Mouse (Mus musculus): ENCODE data around the gene Srsf2. TPM values are rescaled to one million over a fixed set of nuclear protein-coding genes. Genes with fewer than 3 reads are reported as not detected.
A peak's percentile ranks its signal among the peaks of the same experiment; 100 is the strongest.
"Not testable (repeated sequence)": the region's sequence is repeated elsewhere in the genome, so short reads cannot be mapped to it uniquely, and the experiment has no call there.

Gene Srsf2
- polyA plus RNA-seq, 1 experiment from 2014 or later: 935 TPM

DNA sequence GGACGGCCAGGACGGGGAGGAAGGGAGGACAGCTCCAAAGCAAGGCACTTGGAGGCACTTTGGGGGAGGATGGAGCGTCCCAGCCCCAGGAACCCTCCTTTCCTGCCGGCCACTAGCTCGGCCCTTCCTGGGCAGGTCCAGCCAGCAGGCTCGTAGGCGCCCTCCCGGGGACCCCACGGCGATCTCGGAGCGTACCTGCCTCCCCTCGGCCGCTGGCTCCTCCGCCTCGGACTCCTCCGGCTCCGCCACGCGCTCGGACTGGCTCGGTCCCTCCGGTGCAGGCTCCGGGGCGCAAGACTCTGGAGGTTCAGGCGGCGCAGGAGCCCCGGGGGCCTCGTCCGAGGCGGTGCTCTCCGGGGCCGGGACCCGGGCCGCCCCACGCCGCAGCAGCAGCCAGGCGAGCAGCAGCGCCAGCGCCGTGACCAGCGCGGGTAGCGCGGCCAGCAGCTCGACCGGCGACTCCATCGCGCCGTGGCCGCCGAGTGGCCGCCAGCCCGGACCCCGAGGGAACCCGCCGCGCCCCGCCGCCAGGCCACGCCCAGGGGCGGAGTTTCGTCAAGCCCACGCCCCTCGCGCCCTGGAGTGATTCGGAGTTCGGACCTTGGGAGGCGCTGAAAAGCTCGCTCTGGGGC is 25.2 kb downstream of the Srsf2 start, which contains the start of gene Mxra7:
Gene Mxra7, minus strand, starts transcription at position 513 of the 632 bp plus-strand sequence.
- peak; percentile 88 for DNase-seq (ENCODE audit: low spot score)
- Histone ChIP-seq H3K4me2 (replicated peaks; ENCODE audit: low read depth, low read length) (peak within 1 kb of the TSS; percentile 80), H3K4me3 (ENCODE audit: low read depth, low read length) (peak within 1 kb of the TSS; percentile 81), H3K9ac (ENCODE audit: low read depth, low read length) (peak within 1 kb of the TSS; percentile 91), H3K27me3 (ENCODE audit: control insufficient read depth, insufficient read depth, low read length) (no peaks in the 10 kb centered on the region), H3K9me3 (ENCODE audit: control insufficient read depth, low read length) (no peaks in the 10 kb centered on the region), H3K4me1 (replicated peaks; ENCODE audit: control insufficient read depth, insufficient read depth, low read length) (peaks cover 5% of the 10 kb centered on the region), H3K36me3 (ENCODE audit: control insufficient read depth, insufficient read depth, low read length) (no peaks in the 10 kb centered on the region), H3K27ac (ENCODE audit: low read depth, low read length) (peak within 1 kb of the TSS; percentile 91)
- peak; percentile 52 for ATAC-seq (ENCODE audit: low FRiP score)
- WGBS: under 1% methylated on average over 71 of the region's 71 CpGs

- Histone ChIP-seq H3K9ac (ENCODE audit: low read depth, low read length) (peak overlapping the region; percentile 91), H3K36me3 (ENCODE audit: control insufficient read depth, insufficient read depth, low read length) (no peaks in the 10 kb centered on the region), H3K9me3 (ENCODE audit: control insufficient read depth, low read length) (no peaks in the 10 kb centered on the region), H3K27me3 (ENCODE audit: control insufficient read depth, insufficient read depth, low read length) (no peaks in the 10 kb centered on the region), H3K4me2 (replicated peaks; ENCODE audit: low read depth, low read length) (peak overlapping the region; percentile 80), H3K4me3 (ENCODE audit: low read depth, low read length) (peak overlapping the region; percentile 81), H3K4me1 (replicated peaks; ENCODE audit: control insufficient read depth, insufficient read depth, low read length) (peaks cover 7% of the 10 kb centered on the region; the same call in 1 of the 2 replicates), H3K27ac (ENCODE audit: low read depth, low read length) (peak overlapping the region; percentile 91)
- DNase-seq (ENCODE audit: low spot score): peak; percentile 52
- WGBS: 11% methylated on average over 17 of the region's 17 CpGs
- ATAC-seq (ENCODE audit: low FRiP score): peak; percentile 41
Measured at GRCm38 (mm10) chr11:116826550-116827504, 26.1 kb downstream of the Srsf2 start.

DNA sequence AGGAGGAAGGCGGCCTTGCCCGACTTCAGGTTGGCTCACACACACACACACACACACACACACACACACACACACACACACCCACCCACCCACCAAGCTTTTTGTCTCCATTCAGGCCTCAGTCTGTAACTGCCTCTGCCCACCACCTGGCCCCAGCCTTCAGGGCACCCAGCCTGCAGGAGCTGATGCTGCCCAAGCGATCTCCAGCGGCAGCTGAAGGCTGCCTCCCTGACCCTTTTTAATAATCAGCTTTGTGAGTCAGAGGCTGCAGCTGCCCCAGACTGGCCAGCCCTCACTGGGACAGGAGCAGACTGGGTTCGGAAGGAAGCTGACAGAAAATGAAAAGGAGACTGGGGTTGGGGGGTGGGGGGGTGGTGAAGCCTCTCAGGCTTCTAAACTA is 27.7 kb downstream of the Srsf2 start:
- Histone ChIP-seq H3K9me3 (ENCODE audit: control insufficient read depth, low read length) (no peaks in the 10 kb centered on the region), H3K9ac (ENCODE audit: low read depth, low read length) (peak overlapping the region; percentile 34; the same call in 1 of the 2 replicates), H3K27ac (ENCODE audit: low read depth, low read length) (peak overlapping the region; percentile 91), H3K4me1 (replicated peaks; ENCODE audit: control insufficient read depth, insufficient read depth, low read length) (peaks cover 13% of the 10 kb centered on the region), H3K36me3 (ENCODE audit: control insufficient read depth, insufficient read depth, low read length) (no peaks in the 10 kb centered on the region), H3K27me3 (ENCODE audit: control insufficient read depth, insufficient read depth, low read length) (no peaks in the 10 kb centered on the region), H3K4me3 (ENCODE audit: low read depth, low read length) (peak overlapping the region; percentile 81), H3K4me2 (replicated peaks; ENCODE audit: low read depth, low read length) (peak overlapping the region; percentile 80)
- WGBS: 28% methylated on average over 3 of the region's 5 CpGs
- DNase-seq (ENCODE audit: low spot score) (peak; percentile 43), ATAC-seq (ENCODE audit: low FRiP score) (peak; percentile 23; the same call in 1 of the 2 replicates)

DNA sequence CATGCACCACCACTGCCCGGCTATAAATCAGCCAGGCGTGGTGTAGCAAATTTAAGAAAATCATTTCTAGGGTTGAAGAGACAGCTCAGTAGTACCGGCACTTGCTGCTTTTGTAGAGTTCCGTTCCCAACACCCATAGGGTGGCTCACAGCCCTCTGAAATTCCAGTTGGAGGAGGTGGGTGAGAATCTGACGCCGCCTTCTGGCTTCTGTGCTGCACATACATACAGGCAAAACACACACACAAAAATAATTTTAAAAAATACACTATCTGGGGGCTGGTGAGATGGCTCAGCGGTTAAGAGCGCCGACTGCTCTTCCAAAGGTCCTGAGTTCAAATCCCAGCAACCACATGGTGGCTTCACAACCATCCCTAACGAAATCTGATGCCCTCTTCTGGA is 29.0 kb downstream of the Srsf2 start:
- H3K9me3 ChIP-seq (ENCODE audit: control insufficient read depth, low read length); DNase-seq (ENCODE audit: low spot score); H3K36me3 ChIP-seq (ENCODE audit: control insufficient read depth, insufficient read depth, low read length); H3K27me3 ChIP-seq (ENCODE audit: control insufficient read depth, insufficient read depth, low read length); H3K4me2 ChIP-seq (replicated peaks; ENCODE audit: low read depth, low read length); H3K4me3 ChIP-seq (ENCODE audit: low read depth, low read length); H3K9ac ChIP-seq (ENCODE audit: low read depth, low read length); ATAC-seq (ENCODE audit: low FRiP score); H3K27ac ChIP-seq (ENCODE audit: low read depth, low read length): not testable (repeated sequence)
- WGBS: 97% methylated on average over 10 of the region's 10 CpGs
- H3K4me1 ChIP-seq (replicated peaks; ENCODE audit: control insufficient read depth, insufficient read depth, low read length): peaks cover 13% of the 10 kb centered on the region

DNA sequence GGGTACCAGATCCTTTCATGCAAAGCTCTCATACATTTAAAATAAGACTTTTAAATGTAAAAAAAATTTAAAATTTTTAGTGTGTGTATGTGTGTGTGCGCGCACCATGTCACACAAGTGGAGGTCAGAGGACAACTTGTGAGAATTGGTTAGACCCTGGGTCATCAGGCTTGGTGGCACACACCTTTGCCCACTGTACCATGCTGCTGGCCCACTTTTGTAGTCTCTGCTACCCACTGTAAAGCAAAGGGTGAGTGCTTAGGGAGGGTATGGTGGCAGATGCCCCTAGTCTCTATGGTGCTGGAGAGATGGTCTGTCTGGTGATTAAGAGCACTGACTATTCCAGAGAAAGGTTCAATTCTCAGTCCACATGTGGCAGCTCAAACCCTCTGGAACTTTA is 29.6 kb downstream of the Srsf2 start:
- Histone ChIP-seq H3K9ac (ENCODE audit: low read depth, low read length) (no peak overlapping the region), H3K4me1 (replicated peaks; ENCODE audit: control insufficient read depth, insufficient read depth, low read length) (peaks cover 13% of the 10 kb centered on the region), H3K36me3 (ENCODE audit: control insufficient read depth, insufficient read depth, low read length) (no peaks in the 10 kb centered on the region), H3K4me2 (replicated peaks; ENCODE audit: low read depth, low read length) (no peak overlapping the region), H3K27ac (ENCODE audit: low read depth, low read length) (no peak overlapping the region), H3K4me3 (ENCODE audit: low read depth, low read length) (no peak overlapping the region), H3K27me3 (ENCODE audit: control insufficient read depth, insufficient read depth, low read length) (no peaks in the 10 kb centered on the region), H3K9me3 (ENCODE audit: control insufficient read depth, low read length) (no peaks in the 10 kb centered on the region)
- WGBS: 100% methylated on average over 2 of the region's 2 CpGs
- ATAC-seq (ENCODE audit: low FRiP score) (no peak), DNase-seq (ENCODE audit: low spot score) (no peak)

- H3K4me1 ChIP-seq (replicated peaks; ENCODE audit: control insufficient read depth, insufficient read depth, low read length): peaks cover 13% of the 10 kb centered on the region
- WGBS: 92% methylated on average over 10 of the region's 10 CpGs
- no peaks in the 10 kb centered on the region for H3K36me3 ChIP-seq (ENCODE audit: control insufficient read depth, insufficient read depth, low read length)
- H3K4me2 ChIP-seq (replicated peaks; ENCODE audit: low read depth, low read length): no peak overlapping the region
- no peak overlapping the region for H3K27ac ChIP-seq (ENCODE audit: low read depth, low read length)
- H3K27me3 ChIP-seq (ENCODE audit: control insufficient read depth, insufficient read depth, low read length): no peaks in the 10 kb centered on the region
- H3K9me3 ChIP-seq (ENCODE audit: control insufficient read depth, low read length): no peaks in the 10 kb centered on the region
- ATAC-seq (ENCODE audit: low FRiP score) (no peak), DNase-seq (ENCODE audit: low spot score) (no peak)
- no peak overlapping the region for H3K4me3 ChIP-seq (ENCODE audit: low read depth, low read length)
- H3K9ac ChIP-seq (ENCODE audit: low read depth, low read length): no peak overlapping the region
Measured at GRCm38 (mm10) chr11:116822626-116823025, 30.3 kb downstream of the Srsf2 start.

DNA sequence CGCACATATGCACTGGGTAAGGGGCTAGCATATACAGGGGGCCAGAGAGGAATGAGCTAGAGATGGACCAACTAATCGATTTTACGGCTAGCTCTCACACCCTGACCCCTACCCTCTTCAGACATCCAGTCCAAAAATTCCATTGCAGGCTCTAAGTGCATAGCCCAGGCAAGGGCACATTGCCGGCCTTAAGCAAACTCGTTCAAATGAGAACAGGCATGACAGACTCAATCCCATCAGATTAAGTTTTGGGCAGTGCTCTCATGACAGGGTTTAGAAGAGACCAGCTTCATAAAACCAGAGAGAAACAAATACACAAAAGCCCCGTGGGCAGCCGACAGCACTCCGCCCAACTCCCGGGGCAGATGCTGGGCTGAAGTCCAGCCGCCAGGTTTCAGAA is 30.7 kb downstream of the Srsf2 start:
- H3K4me2 ChIP-seq (replicated peaks; ENCODE audit: low read depth, low read length): no peak overlapping the region
- no peaks in the 10 kb centered on the region for H3K9me3 ChIP-seq (ENCODE audit: control insufficient read depth, low read length)
- H3K36me3 ChIP-seq (ENCODE audit: control insufficient read depth, insufficient read depth, low read length): no peaks in the 10 kb centered on the region
- peaks cover 13% of the 10 kb centered on the region for H3K4me1 ChIP-seq (replicated peaks; ENCODE audit: control insufficient read depth, insufficient read depth, low read length)
- H3K27me3 ChIP-seq (ENCODE audit: control insufficient read depth, insufficient read depth, low read length): no peaks in the 10 kb centered on the region
- H3K9ac ChIP-seq (ENCODE audit: low read depth, low read length): no peak overlapping the region
- H3K27ac ChIP-seq (ENCODE audit: low read depth, low read length): no peak overlapping the region
- 74% methylated on average over 10 of the region's 10 CpGs for WGBS
- no peak overlapping the region for H3K4me3 ChIP-seq (ENCODE audit: low read depth, low read length)
- no peak for DNase-seq (ENCODE audit: low spot score)
- no peak for ATAC-seq (ENCODE audit: low FRiP score)

- H3K9ac ChIP-seq (ENCODE audit: low read depth, low read length): 0 out of 2 replicates have a peak overlapping the region, but pooled peaks have one; percentile 1
- H3K4me3 ChIP-seq (ENCODE audit: low read depth, low read length): no peak overlapping the region
Measured at GRCm38 (mm10) chr11:116821057-116821940, 31.6 kb downstream of the Srsf2 start.

More at GRCm38 (mm10) chr11:116821057-116821940, 31.6 kb downstream of the Srsf2 start:
- 54% methylated on average over 13 of the region's 13 CpGs for WGBS
- Histone ChIP-seq H3K27me3 (ENCODE audit: control insufficient read depth, insufficient read depth, low read length) (no peaks in the 10 kb centered on the region), H3K4me2 (replicated peaks; ENCODE audit: low read depth, low read length) (no peak overlapping the region), H3K4me1 (replicated peaks; ENCODE audit: control insufficient read depth, insufficient read depth, low read length) (peaks cover 10% of the 10 kb centered on the region; the same call in 1 of the 2 replicates), H3K9me3 (ENCODE audit: control insufficient read depth, low read length) (no peaks in the 10 kb centered on the region), H3K27ac (ENCODE audit: low read depth, low read length) (no peak overlapping the region), H3K36me3 (ENCODE audit: control insufficient read depth, insufficient read depth, low read length) (no peaks in the 10 kb centered on the region)
- no peak for DNase-seq (ENCODE audit: low spot score)
- ATAC-seq (ENCODE audit: low FRiP score): no peak

Measured in hindbrain, embryonic 11.5 days (tissue).